Mouse (Mus musculus): ENCODE measurements around the gene Elovl5. TPM values are rescaled to one million over a fixed set of nuclear protein-coding genes. Genes with fewer than 3 reads are reported as not detected.

The Elovl5 gene
- polyA plus RNA-seq, 1 experiment from 2014 or later = 19.2 TPM

- no peaks in the 10 kb centered on the region for H3K36me3 ChIP-seq (ENCODE audit: control insufficient read depth, insufficient read depth)
- H3K4me1 ChIP-seq (ENCODE audit: control insufficient read depth, low read depth, low read length) = no peaks in the 10 kb centered on the region; the same call in 1 of the 2 replicates
- no peaks in the 10 kb centered on the region for H3K27me3 ChIP-seq (ENCODE audit: control insufficient read depth, insufficient read depth, low read depth, low read length)
- no peak overlapping the region for H3K4me2 ChIP-seq (ENCODE audit: low read depth, low read length)
- ATAC-seq (ENCODE audit: low read depth) = no peak
- H3K9me3 ChIP-seq (replicated peaks; ENCODE audit: control insufficient read depth, low read length) = no peaks in the 10 kb centered on the region
- no peak overlapping the region for H3K9ac ChIP-seq (ENCODE audit: low read depth, low read length)
- WGBS (ENCODE audit: insufficient replicate concordance) = 74% methylated on average over 6 of the region's 6 CpGs
- H3K4me3 ChIP-seq (ENCODE audit: low read depth, low read length) = no peak overlapping the region
- no peak overlapping the region for H3K27ac ChIP-seq (ENCODE audit: low read length)
Measured at GRCm38 (mm10) chr9:77945792-77946666, 28.9 kb downstream of the Elovl5 start.

- Histone ChIP-seq H3K4me2 (ENCODE audit: low read depth, low read length) (no peak overlapping the region), H3K4me1 (ENCODE audit: control insufficient read depth, low read depth, low read length) (no peaks in the 10 kb centered on the region; the same call in 1 of the 2 replicates), H3K27me3 (ENCODE audit: control insufficient read depth, insufficient read depth, low read depth, low read length) (no peaks in the 10 kb centered on the region), H3K36me3 (ENCODE audit: control insufficient read depth, insufficient read depth) (no peaks in the 10 kb centered on the region), H3K9me3 (replicated peaks; ENCODE audit: control insufficient read depth, low read length) (no peaks in the 10 kb centered on the region), H3K9ac (ENCODE audit: low read depth, low read length) (no peak overlapping the region), H3K27ac (ENCODE audit: low read length) (no peak overlapping the region), H3K4me3 (ENCODE audit: low read depth, low read length) (no peak overlapping the region)
- WGBS (ENCODE audit: insufficient replicate concordance) = 81% methylated on average over 2 of the region's 2 CpGs
- no peak for ATAC-seq (ENCODE audit: low read depth)
Measured at GRCm38 (mm10) chr9:77948214-77948613, 31.1 kb downstream of the Elovl5 start.

GRCm38 (mm10) chr9:77949753-77950268 is 32.6 kb downstream of the Elovl5 start:
- Histone ChIP-seq H3K9ac (ENCODE audit: low read depth, low read length) (no peak overlapping the region), H3K36me3 (ENCODE audit: control insufficient read depth, insufficient read depth) (no peaks in the 10 kb centered on the region)

GRCm38 (mm10) chr9:77950841-77951475 is 33.8 kb downstream of the Elovl5 start:
- Histone ChIP-seq H3K9ac (ENCODE audit: low read depth, low read length) (no peak overlapping the region), H3K36me3 (ENCODE audit: control insufficient read depth, insufficient read depth) (no peaks in the 10 kb centered on the region), H3K27ac (ENCODE audit: low read length) (no peak overlapping the region), H3K4me1 (ENCODE audit: control insufficient read depth, low read depth, low read length) (peaks cover 5% of the 10 kb centered on the region; the same call in 1 of the 2 replicates), H3K4me2 (ENCODE audit: low read depth, low read length) (no peak overlapping the region), H3K4me3 (ENCODE audit: low read depth, low read length) (no peak overlapping the region), H3K9me3 (replicated peaks; ENCODE audit: control insufficient read depth, low read length) (no peaks in the 10 kb centered on the region), H3K27me3 (ENCODE audit: control insufficient read depth, insufficient read depth, low read depth, low read length) (no peaks in the 10 kb centered on the region)
- no peak for ATAC-seq (ENCODE audit: low read depth)
- WGBS (ENCODE audit: insufficient replicate concordance) = 69% methylated on average over 7 of the region's 7 CpGs

More at GRCm38 (mm10) chr9:77949753-77950268, 32.6 kb downstream of the Elovl5 start:
- ATAC-seq (ENCODE audit: low read depth) = no peak
- H3K4me1 ChIP-seq (ENCODE audit: control insufficient read depth, low read depth, low read length) = no peaks in the 10 kb centered on the region
- H3K4me2 ChIP-seq (ENCODE audit: low read depth, low read length) = no peak overlapping the region
- H3K9me3 ChIP-seq (replicated peaks; ENCODE audit: control insufficient read depth, low read length) = no peaks in the 10 kb centered on the region
- H3K27me3 ChIP-seq (ENCODE audit: control insufficient read depth, insufficient read depth, low read depth, low read length) = no peaks in the 10 kb centered on the region
- H3K4me3 ChIP-seq (ENCODE audit: low read depth, low read length) = no peak overlapping the region
- no peak overlapping the region for H3K27ac ChIP-seq (ENCODE audit: low read length)
- 52% methylated on average over 7 of the region's 7 CpGs for WGBS (ENCODE audit: insufficient replicate concordance)

GRCm38 (mm10) chr9:77951971-77952370 is 34.8 kb downstream of the Elovl5 start:
- H3K4me2 ChIP-seq (ENCODE audit: low read depth, low read length) = no peak overlapping the region
- ATAC-seq (ENCODE audit: low read depth) = no peak
- H3K27me3 ChIP-seq (ENCODE audit: control insufficient read depth, insufficient read depth, low read depth, low read length) = no peaks in the 10 kb centered on the region
- H3K27ac ChIP-seq (ENCODE audit: low read length) = no peak overlapping the region
- no peak overlapping the region for H3K4me3 ChIP-seq (ENCODE audit: low read depth, low read length)
- WGBS (ENCODE audit: insufficient replicate concordance) = 59% methylated on average over 7 of the region's 7 CpGs
- no peaks in the 10 kb centered on the region for H3K9me3 ChIP-seq (replicated peaks; ENCODE audit: control insufficient read depth, low read length)
- H3K9ac ChIP-seq (ENCODE audit: low read depth, low read length) = no peak overlapping the region
- H3K36me3 ChIP-seq (ENCODE audit: control insufficient read depth, insufficient read depth) = no peaks in the 10 kb centered on the region
- H3K4me1 ChIP-seq (ENCODE audit: control insufficient read depth, low read depth, low read length) = peaks cover 5% of the 10 kb centered on the region; the same call in 1 of the 2 replicates

GRCm38 (mm10) chr9:77953053-77953452 is 35.9 kb downstream of the Elovl5 start:
- Histone ChIP-seq H3K4me3 (ENCODE audit: low read depth, low read length) (no peak overlapping the region), H3K4me2 (ENCODE audit: low read depth, low read length) (no peak overlapping the region), H3K27ac (ENCODE audit: low read length) (no peak overlapping the region), H3K9me3 (replicated peaks; ENCODE audit: control insufficient read depth, low read length) (no peaks in the 10 kb centered on the region), H3K36me3 (ENCODE audit: control insufficient read depth, insufficient read depth) (no peaks in the 10 kb centered on the region), H3K27me3 (ENCODE audit: control insufficient read depth, insufficient read depth, low read depth, low read length) (no peaks in the 10 kb centered on the region), H3K4me1 (ENCODE audit: control insufficient read depth, low read depth, low read length) (peaks cover 5% of the 10 kb centered on the region; the same call in 1 of the 2 replicates), H3K9ac (ENCODE audit: low read depth, low read length) (no peak overlapping the region)
- 74% methylated on average over 8 of the region's 8 CpGs for WGBS (ENCODE audit: insufficient replicate concordance)
- no peak for ATAC-seq (ENCODE audit: low read depth)

- no peaks in the 10 kb centered on the region for H3K36me3 ChIP-seq (ENCODE audit: control insufficient read depth, insufficient read depth)
- no peak overlapping the region for H3K4me3 ChIP-seq (ENCODE audit: low read depth, low read length)
- ATAC-seq (ENCODE audit: low read depth) = no peak
- no peaks in the 10 kb centered on the region for H3K9me3 ChIP-seq (replicated peaks; ENCODE audit: control insufficient read depth, low read length)
- no peak overlapping the region for H3K27ac ChIP-seq (ENCODE audit: low read length)
- no peak overlapping the region for H3K9ac ChIP-seq (ENCODE audit: low read depth, low read length)
- H3K4me2 ChIP-seq (ENCODE audit: low read depth, low read length) = no peak overlapping the region
- H3K4me1 ChIP-seq (ENCODE audit: control insufficient read depth, low read depth, low read length) = peaks cover 5% of the 10 kb centered on the region; the same call in 1 of the 2 replicates
- H3K27me3 ChIP-seq (ENCODE audit: control insufficient read depth, insufficient read depth, low read depth, low read length) = no peaks in the 10 kb centered on the region
- 60% methylated on average over 7 of the region's 7 CpGs for WGBS (ENCODE audit: insufficient replicate concordance)
Measured at GRCm38 (mm10) chr9:77954496-77954895, 37.3 kb downstream of the Elovl5 start.

- Histone ChIP-seq H3K9me3 (replicated peaks; ENCODE audit: control insufficient read depth, low read length) (no peaks in the 10 kb centered on the region), H3K4me2 (ENCODE audit: low read depth, low read length) (no peak overlapping the region), H3K27ac (ENCODE audit: low read length) (no peak overlapping the region), H3K36me3 (ENCODE audit: control insufficient read depth, insufficient read depth) (no peaks in the 10 kb centered on the region), H3K4me3 (ENCODE audit: low read depth, low read length) (no peak overlapping the region), H3K4me1 (ENCODE audit: control insufficient read depth, low read depth, low read length) (peaks cover 5% of the 10 kb centered on the region; the same call in 1 of the 2 replicates), H3K9ac (ENCODE audit: low read depth, low read length) (no peak overlapping the region), H3K27me3 (ENCODE audit: control insufficient read depth, insufficient read depth, low read depth, low read length) (no peaks in the 10 kb centered on the region)
- WGBS (ENCODE audit: insufficient replicate concordance) = 57% methylated on average over 3 of the region's 3 CpGs
- ATAC-seq (ENCODE audit: low read depth) = no peak
Measured at GRCm38 (mm10) chr9:77954981-77955380, 37.8 kb downstream of the Elovl5 start.

- 40% methylated on average over 2 of the region's 2 CpGs for WGBS (ENCODE audit: insufficient replicate concordance)
Measured at GRCm38 (mm10) chr9:77955511-77955910, 38.3 kb downstream of the Elovl5 start.

More at GRCm38 (mm10) chr9:77955511-77955910, 38.3 kb downstream of the Elovl5 start:
- H3K27ac ChIP-seq (ENCODE audit: low read length) = no peak overlapping the region
- no peak overlapping the region for H3K4me2 ChIP-seq (ENCODE audit: low read depth, low read length)
- H3K4me1 ChIP-seq (ENCODE audit: control insufficient read depth, low read depth, low read length) = peaks cover 5% of the 10 kb centered on the region; the same call in 1 of the 2 replicates
- no peak overlapping the region for H3K9ac ChIP-seq (ENCODE audit: low read depth, low read length)
- H3K4me3 ChIP-seq (ENCODE audit: low read depth, low read length) = no peak overlapping the region
- no peaks in the 10 kb centered on the region for H3K36me3 ChIP-seq (ENCODE audit: control insufficient read depth, insufficient read depth)
- no peaks in the 10 kb centered on the region for H3K9me3 ChIP-seq (replicated peaks; ENCODE audit: control insufficient read depth, low read length)
- H3K27me3 ChIP-seq (ENCODE audit: control insufficient read depth, insufficient read depth, low read depth, low read length) = no peaks in the 10 kb centered on the region
- ATAC-seq (ENCODE audit: low read depth) = no peak
